ENCODE assay signal across 18 mouse cellular contexts in the genomic region with DNA sequence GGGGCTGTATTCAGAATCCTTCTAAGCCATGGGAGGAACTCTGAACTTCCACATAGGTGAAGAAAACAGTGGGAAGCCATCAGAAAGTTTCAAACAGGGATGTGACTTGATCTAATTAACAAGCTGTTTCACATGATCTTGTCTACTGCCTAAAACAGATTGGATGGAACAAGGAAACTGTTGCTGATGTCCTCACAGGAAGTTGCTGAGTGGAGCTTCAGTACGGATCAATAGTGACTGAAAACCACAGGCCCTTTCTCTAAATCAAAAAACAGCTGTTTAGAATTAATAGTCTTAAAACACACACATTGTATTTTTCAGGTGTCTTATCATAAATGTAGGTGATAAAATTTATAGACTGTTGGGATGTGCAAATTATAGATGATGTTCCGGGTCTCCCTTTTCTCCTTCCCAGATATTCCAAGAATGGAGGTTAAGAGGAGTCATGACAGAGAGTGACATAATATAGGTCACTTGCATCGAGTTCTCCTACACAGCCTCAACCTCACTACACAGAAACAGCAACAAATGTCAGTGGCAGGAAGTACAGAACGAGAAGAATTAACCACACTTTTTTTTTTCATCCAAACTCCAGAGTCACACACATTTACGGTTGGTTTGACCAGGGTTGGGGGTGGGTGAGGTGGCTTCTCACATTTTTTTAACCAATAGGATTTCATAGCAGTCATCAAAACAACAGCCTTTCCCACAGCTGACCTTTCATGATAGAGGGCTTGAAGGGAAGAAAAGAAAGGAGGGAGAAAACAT.
DNase-seq lines count a peak whose midpoint lies in the region; ATAC-seq lines count a peak whose summit lies in the region.
"Had no signal": no experiment of that assay in that cellular context is flagged by ENCODE, and none has a peak within 500 bp of the region (broad histone marks: within the 10 kb centered on the region; RNA-seq: fewer than 3 reads in every experiment).

No protein-coding gene starts in this region.

- no peaks in the 10 kb centered on the region for H3K4me1 ChIP-seq in hindbrain, embryonic 16.5 days (ENCODE audit: control insufficient read depth, insufficient read depth, low read depth, low read length)

- no peak overlapping the region for H3K9ac ChIP-seq in hindbrain, embryonic 16.5 days (ENCODE audit: low read depth, low read length)
- H3K9ac ChIP-seq: embryonic facial prominence, embryonic 13.5 days; forebrain, postnatal 0 days; hindbrain, embryonic 14.5 days; liver, embryonic 14.5 days; neural tube, embryonic 15.5 days had no signal

- no peaks in the 10 kb centered on the region for H3K9me3 ChIP-seq in hindbrain, embryonic 16.5 days (ENCODE audit: control insufficient read depth, low read length)
- H3K9me3 ChIP-seq: embryonic facial prominence, embryonic 13.5 days; neural tube, embryonic 15.5 days had no signal

- H3K4me2 ChIP-seq in hindbrain, embryonic 16.5 days (ENCODE audit: low read length) = no peak overlapping the region
- H3K4me2 ChIP-seq: embryonic facial prominence, embryonic 13.5 days; hindbrain, embryonic 14.5 days; neural tube, embryonic 15.5 days had no signal

- H3K4me3 ChIP-seq in hindbrain, embryonic 16.5 days (ENCODE audit: low read length) = no peak overlapping the region
- H3K4me3 ChIP-seq: embryonic facial prominence, embryonic 13.5 days; neural tube, embryonic 15.5 days had no signal

- ATAC-seq in hindbrain, embryonic 16.5 days = no peak
- ATAC-seq: forebrain, postnatal 0 days had no signal

- no peaks in the 10 kb centered on the region for H3K36me3 ChIP-seq in hindbrain, embryonic 16.5 days (ENCODE audit: control insufficient read depth, insufficient read depth, low read length)
- H3K36me3 ChIP-seq: embryonic facial prominence, embryonic 13.5 days; neural tube, embryonic 15.5 days had no signal

- WGBS in hindbrain, embryonic 16.5 days = 77% methylated on average over 5 of the region's 5 CpGs

- H3K27ac ChIP-seq in hindbrain, embryonic 16.5 days (ENCODE audit: low read depth, low read length) = no peak overlapping the region
- H3K27ac ChIP-seq: embryonic facial prominence, embryonic 13.5 days; hindbrain, embryonic 14.5 days; liver, embryonic 14.5 days; neural tube, embryonic 15.5 days had no signal

- H3K27me3 ChIP-seq in hindbrain, embryonic 16.5 days (replicated peaks; ENCODE audit: control insufficient read depth, insufficient read depth, low read length) = no peaks in the 10 kb centered on the region
- H3K27me3 ChIP-seq: embryonic facial prominence, embryonic 13.5 days; neural tube, embryonic 15.5 days had no signal

- peak; percentile 89 for DNase-seq in 416B (ENCODE audit: low read depth)
- peak; percentile 60 for DNase-seq in CD4-positive, CD25-positive, alpha-beta regulatory T cell, adult 2 months (ENCODE audit: low read depth, low spot score)
- peak; percentile 67 for DNase-seq in induced T-regulatory cell, adult 2 months (ENCODE audit: low read depth)
- peak; percentile 20 to 49 for DNase-seq in natural killer cell, adult 2 months (ENCODE audit: low spot score in 2 of 2)
- DNase-seq in kidney, adult 9 months = no peak
- DNase-seq in urinary bladder, postnatal 36 days (ENCODE audit: low spot score in 2 of 2) = no peak
- DNase-seq: adrenal gland, postnatal 10 days; cerebellum, adult 2 months; forebrain, postnatal 0 days; gastrocnemius, postnatal 10 days; kidney, adult 18-20 months; kidney, postnatal 4 days; lung, postnatal 14 days had no signal

Comparison
In these comparisons a context has a peak if more than half of its experiments do, and no peak if none do; other contexts are left out.
1. DNase-seq: peak in 416B (single experiment), CD4-positive, CD25-positive, alpha-beta regulatory T cell, adult 2 months (single experiment), induced T-regulatory cell, adult 2 months (single experiment) and natural killer cell, adult 2 months (2 of 2); none in kidney, adult 9 months (single experiment) and urinary bladder, postnatal 36 days (0 of 2).